Mouse (Mus musculus) layer of hippocampus, adult 9-10 months (tissue): ENCODE measurements around the gene Nenf.
A peak's percentile ranks its signal among the peaks of the same experiment; 100 is the strongest.

Experiments
- DNase-seq: peaks from one replicate; pipeline ENCODE4 v3.0.0; 2022; ENCODE audit warnings: low spot score

Gene Nenf

GRCm38 (mm10) chr1:191317591-191318196, at the start of gene Nenf:
Gene Nenf (minus strand): TSS chr1:191318194.
- no peak for DNase-seq

DNA sequence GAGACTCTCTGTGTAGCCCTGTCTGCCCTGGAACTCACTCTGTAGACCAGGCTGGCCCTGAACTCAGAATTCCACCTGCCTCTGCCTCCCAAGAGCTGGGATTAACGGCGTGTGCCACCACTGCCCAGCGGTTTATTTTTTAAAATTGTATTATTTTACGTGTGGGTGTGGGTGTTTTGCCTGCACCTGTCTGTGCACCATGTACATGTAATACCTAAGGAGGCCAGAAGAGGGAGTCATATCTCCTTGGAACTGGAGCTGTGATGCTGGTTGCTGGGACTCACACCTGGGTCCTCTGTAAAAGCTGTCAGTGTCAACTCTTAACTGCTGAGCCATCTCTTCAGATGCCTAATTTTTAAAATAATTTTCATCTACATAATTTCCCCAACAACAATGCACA, 46.5 kb upstream of the Nenf start:
- DNase-seq = no peak

GRCm38 (mm10) chr1:191362412-191362811, 44.4 kb upstream of the Nenf start:
- no peak for DNase-seq

DNA sequence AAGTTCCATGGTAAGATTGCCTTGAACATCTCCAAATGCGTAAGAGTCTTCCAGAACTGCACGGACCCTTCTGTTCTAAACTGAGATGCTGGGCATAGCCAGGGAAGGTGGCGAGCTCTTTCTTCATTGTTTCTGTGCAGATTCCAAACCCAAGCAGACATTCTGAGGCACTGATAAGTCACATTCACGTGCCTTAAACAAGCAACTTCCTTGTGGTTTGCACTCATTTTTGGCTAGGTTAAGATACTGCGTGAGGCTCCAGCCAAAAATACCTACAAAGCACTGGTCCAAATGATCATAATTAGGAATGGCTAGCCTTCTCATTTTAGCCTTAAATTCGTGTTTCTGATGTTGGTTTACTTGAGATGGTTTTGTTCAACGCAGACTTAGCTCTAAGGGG, 41.5 kb upstream of the Nenf start:
- DNase-seq = no peak

- DNase-seq = no peak
Measured at GRCm38 (mm10) chr1:191356936-191357335, 38.9 kb upstream of the Nenf start.

- DNase-seq = no peak
Measured at GRCm38 (mm10) chr1:191353836-191354235, 35.8 kb upstream of the Nenf start.

- peak; percentile 20 for DNase-seq
Measured at GRCm38 (mm10) chr1:191352786-191353488, 34.9 kb upstream of the Nenf start.

DNA sequence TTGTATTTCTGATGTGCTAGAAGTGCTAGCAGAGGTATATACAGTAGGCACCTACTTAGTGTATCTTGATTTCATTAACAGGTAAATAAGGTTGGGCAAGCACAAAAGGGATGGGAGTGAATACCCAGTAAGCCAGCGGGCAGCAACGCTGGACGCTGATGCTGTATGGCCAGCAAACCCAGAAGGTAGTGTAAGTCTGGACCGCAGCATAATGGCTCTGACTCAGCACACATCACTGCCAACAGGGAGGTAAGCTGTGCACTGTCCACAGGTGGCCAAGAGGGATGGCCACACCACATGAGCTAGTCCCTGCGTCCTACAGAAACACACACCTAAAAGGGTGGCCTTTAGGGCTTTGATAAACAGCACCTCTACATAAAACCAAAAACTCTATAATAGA, 32.4 kb upstream of the Nenf start:
- no peak for DNase-seq

GRCm38 (mm10) chr1:191349486-191350037, 31.6 kb upstream of the Nenf start:
- DNase-seq = no peak

DNA sequence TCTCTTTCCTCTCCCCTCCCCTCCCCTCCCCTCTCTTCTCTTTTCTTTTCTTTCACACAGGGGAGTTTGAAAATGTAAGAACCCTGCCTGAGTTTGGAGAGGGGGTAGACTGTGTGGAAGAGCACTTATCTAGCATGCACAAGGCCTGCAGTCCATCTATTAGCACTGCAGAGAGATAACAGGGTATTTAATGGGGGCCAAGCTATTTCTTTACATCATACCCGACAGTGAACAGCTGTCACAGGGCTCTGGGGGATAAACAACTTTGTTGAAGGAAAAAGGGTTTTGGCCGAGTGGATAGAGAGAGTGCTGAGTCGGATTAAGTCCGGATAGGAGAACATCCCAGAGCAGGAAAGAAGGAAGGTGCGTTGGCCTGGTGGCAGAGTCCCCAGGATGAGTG, 31.0 kb upstream of the Nenf start:
- no peak for DNase-seq

DNA sequence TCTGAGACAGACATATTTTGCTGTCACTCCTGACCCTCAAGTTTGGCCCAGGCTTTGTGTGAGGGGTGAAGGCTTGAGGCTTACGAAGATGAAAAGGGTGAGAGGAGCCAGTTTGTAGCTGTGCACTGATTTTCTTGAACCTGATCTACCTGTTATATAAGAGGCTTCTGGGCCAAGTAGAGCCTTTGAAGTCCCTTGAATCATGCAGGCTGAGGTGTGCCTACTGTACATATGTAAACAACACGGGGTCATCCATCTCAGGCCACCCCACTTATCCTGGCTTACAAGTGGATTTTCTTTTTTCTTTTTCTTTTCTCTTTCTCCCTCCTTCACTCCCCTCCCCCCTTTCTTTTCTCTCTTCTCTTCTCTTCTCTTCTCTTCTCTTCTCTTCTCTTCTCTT, 30.6 kb upstream of the Nenf start:
- no peak for DNase-seq

- DNase-seq = no peak
Measured at GRCm38 (mm10) chr1:191347602-191348001, 29.6 kb upstream of the Nenf start.

GRCm38 (mm10) chr1:191340530-191340929, 22.5 kb upstream of the Nenf start:
- DNase-seq = no peak

DNA sequence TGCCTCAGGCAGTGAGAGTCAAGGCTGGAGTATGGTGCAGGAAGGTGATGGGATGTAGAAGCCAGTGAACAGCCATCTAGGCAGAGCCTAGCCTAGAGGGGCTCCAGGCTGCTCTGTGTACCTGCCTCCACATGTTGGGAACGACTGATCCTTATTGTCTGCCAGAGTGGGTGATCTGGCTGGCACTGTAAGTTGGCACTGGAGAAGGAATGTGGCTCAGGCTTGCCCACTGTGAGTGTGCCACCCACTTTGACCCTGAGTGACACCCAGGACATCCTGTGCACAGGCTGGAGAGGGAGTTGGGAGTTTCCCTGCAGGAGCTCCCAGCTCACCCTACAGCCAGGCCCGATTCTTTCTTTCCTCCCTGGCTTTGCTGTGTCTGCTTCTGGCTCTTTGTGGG, 21.9 kb upstream of the Nenf start:
- DNase-seq = no peak

DNA sequence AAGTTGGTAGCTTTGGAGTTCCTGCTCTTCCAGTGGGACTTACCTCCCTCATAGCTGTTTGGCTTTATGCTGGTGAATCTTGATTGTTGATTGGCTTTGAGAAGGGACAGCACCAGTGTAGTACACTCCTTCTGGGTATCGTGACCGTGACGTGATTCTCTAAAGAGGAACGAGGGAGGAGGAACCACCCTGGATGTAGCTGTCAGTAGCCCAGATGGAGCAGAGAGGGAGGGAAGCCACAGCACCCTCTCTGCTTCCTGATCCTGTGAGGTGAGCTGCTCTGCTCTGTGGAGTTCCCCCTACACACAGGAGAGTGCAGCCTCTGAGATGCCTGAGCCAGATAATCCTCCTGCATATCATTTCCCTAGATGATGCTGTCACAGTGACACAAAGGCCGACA, 16.5 kb upstream of the Nenf start:
- no peak for DNase-seq

DNA sequence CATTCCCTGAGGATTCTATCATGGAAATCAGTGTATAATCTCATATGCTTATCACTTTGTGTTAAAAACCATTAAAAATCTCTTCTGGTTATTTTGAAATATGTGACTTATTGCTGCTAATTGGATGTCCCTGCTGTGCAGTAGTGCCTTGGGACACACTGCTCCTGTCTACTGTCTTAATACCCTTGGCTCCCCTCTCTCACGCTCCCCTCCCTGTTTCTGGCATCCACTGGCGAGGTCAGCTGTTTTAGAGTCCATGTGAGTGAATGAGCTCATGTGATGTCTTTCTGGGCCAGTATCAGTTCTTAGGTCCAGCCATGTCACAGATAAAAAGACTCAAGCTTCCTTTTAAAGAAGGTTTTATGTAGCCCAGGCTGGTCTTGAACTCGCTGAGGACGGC, 12.4 kb upstream of the Nenf start:
- no peak for DNase-seq

- no peak for DNase-seq
Measured at GRCm38 (mm10) chr1:191328019-191328441, 10.0 kb upstream of the Nenf start.

- DNase-seq = no peak
Measured at GRCm38 (mm10) chr1:191327258-191327657, 9.3 kb upstream of the Nenf start.

DNA sequence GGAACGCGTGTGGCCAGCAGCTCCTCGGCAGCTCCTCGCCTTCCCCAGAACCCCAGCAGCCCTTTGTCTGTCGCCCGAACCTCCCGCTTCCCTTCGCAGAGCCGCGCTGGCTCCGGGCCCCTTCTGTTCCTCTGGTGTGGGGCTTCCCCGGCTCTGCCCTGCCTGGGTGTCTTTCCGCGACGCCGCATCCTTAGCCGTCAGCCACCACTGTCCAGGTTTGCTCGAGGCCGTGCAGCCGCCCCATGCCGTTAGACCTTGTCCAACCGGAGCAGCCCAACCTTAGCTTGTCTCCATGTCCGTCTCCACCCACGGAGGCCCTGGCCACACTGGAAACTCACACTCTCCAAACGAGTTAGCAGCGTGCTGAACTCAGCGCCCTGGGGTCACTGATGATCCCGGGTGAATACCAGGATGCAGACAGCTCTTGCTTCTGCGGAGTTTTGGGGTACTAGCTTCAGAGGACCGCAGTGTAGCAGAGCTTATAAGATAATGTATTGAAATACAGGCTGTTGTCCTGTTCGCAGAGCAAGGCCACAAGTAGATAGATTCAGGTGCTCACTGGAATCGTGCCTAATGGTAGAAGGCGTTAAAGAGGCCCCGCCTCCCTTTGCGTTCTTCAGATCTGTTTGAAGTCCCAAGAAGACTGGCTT, 8.4 kb upstream of the Nenf start:
- no peak for DNase-seq

- peak; percentile 85 for DNase-seq
Measured at GRCm38 (mm10) chr1:191325726-191326232, 7.8 kb upstream of the Nenf start, which contains the start of gene Tmem206. Gene Tmem206 (plus strand): TSS chr1:191325912.

- no peak for DNase-seq
Measured at GRCm38 (mm10) chr1:191324733-191325590, 7.0 kb upstream of the Nenf start.

DNA sequence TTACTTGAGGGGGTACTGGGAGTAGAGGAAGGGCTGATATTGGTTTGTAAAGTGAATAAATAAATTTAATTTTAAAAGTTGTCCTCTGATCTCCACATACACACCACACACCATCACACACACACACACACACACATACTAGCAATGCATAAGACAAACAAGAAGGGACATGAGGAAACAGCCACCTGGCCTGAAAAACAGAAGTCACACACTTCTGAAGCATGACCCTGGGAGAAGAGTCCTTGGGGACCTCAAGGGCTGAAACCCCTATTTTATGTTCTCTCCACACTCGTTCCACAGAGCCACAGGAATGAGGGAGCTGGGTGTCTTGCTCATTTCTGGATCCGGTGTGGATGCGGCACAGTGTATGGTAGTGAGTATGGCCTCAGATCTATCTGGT, 5.4 kb upstream of the Nenf start:
- DNase-seq = no peak
